Mouse (Mus musculus): ENCODE data around the gene Slc7a14.

The Slc7a14 gene

DNA sequence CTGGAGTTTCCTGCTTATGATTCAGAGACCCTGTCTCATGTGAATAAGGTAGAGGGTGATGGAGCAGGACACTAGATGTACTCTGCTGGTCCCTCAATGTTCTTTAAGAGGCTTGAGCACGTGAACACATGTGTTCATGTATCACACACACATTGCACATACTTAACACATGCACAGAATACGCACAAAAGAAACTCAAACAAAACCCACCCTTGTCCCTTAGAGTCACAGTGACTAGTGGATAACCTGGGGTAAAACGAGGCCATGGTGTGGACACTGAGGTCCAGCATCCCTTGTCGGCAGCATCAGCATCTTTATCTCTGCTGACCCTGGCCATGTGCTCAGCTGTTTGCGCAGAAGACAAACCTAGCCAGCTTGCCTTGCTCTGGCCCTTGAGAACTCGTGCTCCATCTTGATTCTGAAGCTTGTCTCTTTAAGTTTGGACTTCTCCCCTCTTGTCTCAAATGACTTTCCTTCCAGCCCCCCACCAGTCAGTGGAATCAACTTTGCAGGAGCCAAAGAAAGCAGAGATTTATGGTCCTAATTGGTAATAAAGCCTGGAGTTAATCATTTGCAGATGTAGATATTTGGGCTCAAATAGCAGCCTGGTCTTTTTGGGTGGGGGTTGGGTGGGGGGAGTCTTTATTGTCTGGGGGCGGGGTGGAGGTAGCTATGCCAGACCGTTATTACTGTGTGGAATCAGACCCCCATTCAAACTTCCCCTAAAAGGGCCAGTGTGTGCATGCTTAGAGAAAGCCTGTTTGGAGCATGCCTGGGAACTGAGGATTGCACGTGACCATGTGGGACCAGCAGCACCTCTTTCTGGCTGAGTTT, 97.8 kb downstream of the Slc7a14 start:
- no peak for DNase-seq (ENCODE audit: low read depth in 2 of 2, low spot score in 2 of 2)

DNA sequence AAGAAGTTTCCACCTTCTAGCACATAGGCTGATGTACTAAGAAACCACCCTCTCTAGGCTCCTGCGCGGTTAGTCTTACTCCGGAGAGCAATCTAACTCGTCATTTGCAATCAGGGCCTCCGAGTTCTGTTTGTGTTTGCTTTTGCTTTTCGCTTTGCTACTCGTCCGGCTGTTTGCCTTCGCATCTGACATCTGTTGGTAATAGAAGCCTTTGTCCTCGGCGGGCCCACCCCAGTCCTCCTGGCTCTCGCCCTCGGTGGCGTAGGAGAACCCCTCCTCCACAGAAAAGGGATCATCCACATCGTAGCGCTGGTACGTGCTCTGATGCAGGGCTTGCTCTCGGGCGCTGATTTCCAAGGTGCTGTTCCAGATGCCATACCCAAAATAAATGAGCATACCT, 101.2 kb downstream of the Slc7a14 start:
- no peak for DNase-seq (ENCODE audit: low read depth in 2 of 2, low spot score in 2 of 2)

DNA sequence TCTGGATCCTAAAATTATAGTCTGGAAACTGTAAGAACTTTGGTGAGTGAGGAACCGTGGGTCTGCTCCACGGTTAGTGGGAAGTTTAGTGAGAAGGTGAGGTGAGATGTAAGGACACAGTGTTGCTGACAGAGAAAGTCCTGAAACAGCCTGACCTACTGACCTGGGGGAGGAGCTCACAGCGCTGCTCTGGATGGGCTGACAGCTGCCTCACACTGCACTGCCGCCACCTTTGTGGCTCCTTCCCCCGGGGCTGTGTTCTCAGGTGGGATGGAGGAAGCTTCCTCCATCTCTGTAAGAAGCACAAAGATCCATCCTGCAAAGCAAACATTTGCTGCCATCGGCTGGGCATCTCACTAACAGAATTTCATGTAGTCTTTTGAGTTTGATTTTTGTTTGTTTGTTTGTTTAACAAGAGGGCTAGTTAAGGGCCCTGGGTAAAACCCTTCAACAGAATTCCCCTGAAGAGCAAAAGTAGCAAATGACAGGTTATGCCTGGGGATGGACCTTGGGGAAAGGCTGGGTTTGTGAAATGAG, 101.7 kb downstream of the Slc7a14 start:
- DNase-seq (ENCODE audit: low read depth in 2 of 2, low spot score in 2 of 2): no peak

DNA sequence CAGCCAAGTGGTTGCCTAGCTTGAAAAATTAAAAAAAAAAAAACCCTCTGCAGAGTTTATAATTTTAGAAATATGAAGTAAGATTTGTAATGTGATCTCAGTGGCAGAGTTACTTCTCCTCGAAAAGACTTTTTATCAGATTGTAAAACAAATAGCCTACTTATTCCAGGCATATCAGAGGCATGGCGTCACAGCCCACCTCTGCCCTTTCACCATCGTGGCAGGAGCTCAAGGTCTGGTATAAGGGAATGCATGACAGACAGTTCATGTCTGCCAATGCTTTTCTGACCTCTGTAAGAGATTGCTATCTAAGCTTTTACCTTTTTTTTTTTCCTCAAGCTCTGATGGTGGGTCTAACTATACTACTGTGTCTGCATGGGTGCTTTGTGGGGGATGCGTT, 102.1 kb downstream of the Slc7a14 start:
- no peak for DNase-seq (ENCODE audit: low read depth in 2 of 2, low spot score in 2 of 2)

DNA sequence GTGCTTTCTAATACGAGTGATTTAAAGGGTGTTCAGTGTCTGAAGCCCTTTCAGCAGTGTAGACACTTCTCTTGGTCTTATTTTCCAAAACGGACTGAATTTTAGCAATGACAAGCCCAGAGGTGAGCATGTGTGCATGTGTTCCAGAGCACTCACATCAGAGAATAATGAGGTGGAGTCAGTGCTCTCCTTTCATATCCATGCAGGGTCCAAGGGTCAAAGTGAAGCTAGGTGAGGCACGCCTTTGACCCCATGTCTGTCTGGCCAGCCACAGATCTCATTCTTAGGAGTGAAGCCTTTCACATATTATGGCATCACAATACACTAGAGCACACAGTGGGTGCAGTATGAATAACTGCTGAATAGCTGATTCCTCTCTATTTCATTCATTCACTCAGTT, 105.0 kb downstream of the Slc7a14 start:
- DNase-seq (ENCODE audit: low read depth in 2 of 2, low spot score in 2 of 2): no peak

DNA sequence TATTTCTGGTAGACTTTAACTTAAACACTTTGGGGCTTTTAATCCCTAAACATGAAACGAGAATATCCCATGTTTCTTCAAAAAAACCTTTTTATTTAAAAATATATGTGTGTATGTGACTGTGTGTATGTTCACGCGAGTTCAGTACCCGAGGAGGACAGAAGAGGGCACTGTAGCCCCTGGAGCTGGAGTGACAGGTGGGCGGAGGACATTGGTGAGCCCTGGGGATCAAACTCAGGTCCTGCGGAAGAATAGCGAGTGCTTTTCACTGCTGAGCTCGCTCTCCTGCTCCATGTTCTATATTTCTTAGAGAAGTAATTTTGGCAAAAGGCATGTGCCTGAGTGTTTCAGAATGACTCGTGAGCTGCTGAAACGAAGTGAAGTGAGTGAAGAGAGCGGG, 106.2 kb downstream of the Slc7a14 start:
- no peak for DNase-seq (ENCODE audit: low read depth in 2 of 2, low spot score in 2 of 2)

DNA sequence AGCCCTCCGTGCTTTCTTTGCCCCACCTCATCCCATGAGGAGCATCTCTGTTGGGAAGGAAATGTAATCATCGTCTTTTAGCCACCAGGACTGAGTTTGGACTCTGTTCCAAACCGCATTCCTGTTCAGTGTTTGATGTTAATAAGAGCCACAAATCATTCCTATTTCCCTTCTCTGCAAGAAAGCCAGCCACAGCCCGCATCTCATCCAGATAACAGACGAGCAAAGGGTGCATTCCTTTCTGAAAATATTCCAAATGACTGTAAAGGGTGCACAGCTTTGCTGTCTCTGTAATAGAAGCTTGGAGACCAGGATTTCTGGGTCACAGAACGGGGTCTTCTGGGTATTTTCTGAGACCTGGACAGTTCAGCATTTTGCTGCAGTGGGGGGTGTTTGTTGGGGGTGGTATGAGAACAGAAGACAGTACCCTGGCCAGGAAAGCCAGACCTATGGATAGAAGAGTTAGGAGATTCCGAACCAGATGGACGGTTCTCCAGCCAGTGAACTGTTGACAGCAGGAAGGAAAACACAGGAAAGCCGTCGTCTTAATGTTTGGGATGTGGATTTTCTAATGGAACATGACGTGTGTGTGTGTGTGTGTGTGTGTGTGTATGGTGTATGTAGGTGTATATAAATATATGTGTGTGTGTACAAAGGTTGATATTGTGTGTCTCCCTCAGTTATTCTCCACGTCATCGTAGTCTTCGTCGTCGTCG, 110.9 kb downstream of the Slc7a14 start:
- DNase-seq (ENCODE audit: low read depth in 2 of 2, low spot score in 2 of 2): no peak

DNA sequence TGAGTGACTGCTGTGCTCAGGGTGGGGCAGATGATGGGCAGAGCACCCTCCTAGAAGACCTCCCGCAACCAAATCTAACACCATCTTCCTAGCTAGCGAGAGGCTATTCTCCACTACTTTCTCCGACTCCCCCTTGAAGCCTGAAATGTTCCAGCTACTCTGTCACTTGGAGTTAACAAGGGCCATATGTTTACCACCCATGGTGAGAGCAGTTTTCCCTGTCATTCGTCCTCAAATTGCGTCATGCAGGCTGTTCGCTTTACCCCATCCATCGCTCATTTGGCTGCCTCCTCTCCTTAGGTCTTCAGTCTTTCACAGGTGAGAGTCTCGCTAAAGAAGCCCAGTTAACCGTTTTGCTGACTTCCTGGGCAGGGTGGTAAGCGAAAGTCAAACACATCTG, 118.8 kb downstream of the Slc7a14 start:
- DNase-seq (ENCODE audit: low read depth in 2 of 2, low spot score in 2 of 2): no peak

DNA sequence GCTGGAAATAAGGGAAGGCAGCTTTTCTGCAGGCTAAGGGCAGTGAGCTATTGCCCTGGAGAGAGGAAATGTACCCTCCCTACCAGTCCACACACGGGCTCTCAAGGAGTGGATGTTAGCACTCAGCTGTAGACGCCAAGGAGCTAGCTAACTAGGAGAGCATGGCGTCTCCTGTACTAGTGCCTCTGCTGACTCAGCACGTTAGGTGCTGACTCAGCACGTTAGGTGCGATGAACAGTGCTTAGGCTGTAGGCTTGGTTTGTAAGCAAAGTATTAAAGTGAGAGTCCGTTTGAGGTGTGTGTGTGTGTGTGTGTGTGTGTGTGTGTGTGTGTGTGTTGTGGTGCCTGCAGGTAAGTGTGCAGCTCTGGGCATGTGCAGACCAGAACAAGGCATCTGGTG, 119.8 kb downstream of the Slc7a14 start:
- no peak for DNase-seq (ENCODE audit: low read depth in 2 of 2, low spot score in 2 of 2)

DNA sequence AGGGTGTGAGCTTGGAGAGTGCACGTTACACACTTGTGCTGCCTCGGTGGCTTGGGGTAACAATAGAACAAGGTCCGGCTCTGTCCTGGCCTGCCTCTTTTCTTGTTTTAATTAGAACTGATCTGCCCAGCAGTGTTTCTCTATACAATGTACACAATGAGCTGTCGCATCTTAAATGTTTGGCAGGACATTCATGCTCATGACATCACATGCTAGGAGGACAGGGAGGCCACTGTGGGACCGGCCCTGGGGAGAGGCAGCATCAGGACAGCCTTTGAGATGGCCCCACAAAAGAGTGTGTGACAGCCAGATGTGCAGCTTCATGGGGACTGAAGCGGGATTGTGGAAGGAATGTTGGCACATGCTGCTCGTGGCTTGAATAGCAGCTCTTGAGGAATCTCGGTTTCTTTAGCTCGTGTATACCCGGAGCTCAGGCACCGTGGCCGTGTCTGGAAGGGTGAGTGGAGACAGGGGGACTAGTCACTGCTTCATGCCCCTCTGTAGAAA, 143.8 kb downstream of the Slc7a14 start:
- DNase-seq (ENCODE audit: low read depth in 2 of 2, low spot score in 2 of 2): no peak

DNA sequence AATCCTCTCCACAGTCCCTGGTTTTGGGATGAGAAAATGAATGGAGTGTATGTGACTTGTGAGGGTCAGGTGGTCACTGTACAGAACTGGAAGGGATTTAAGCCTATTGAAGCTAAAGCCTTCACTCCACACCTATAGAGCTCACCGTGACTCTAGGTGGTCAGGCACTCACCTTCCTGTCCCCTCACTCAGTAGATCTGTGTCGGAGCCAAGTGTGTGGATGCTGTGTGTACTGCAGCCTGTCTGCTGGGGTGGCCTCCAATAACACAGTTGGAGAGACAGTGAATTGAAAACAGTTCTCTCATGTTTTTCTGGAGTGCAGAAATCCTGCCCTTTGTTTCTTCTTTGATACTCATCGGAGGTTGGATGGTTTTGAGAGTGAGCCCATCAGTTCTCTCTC, 144.4 kb downstream of the Slc7a14 start:
- no peak for DNase-seq (ENCODE audit: low read depth in 2 of 2, low spot score in 2 of 2)

DNA sequence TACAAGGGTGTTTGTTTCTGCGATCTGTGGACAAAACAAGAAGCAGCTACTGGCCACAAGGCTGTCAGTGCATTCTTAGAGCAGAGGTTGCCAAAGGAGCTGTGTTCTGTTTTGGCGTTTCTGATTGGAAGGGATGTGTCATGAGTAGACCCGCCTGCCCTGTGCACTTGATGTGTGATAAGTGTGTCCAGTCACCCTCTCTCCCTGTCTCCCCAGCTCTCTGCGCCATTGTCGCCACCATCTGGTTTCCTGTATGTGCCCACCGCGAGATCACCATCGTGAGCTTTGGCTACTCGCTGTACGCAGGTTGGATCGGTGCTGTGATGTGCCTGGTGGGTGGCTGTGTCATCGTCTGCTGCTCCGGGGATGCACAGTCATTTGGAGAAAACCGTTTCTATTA, 147.3 kb downstream of the Slc7a14 start:
- no peak for DNase-seq (ENCODE audit: low read depth in 2 of 2, low spot score in 2 of 2)

DNA sequence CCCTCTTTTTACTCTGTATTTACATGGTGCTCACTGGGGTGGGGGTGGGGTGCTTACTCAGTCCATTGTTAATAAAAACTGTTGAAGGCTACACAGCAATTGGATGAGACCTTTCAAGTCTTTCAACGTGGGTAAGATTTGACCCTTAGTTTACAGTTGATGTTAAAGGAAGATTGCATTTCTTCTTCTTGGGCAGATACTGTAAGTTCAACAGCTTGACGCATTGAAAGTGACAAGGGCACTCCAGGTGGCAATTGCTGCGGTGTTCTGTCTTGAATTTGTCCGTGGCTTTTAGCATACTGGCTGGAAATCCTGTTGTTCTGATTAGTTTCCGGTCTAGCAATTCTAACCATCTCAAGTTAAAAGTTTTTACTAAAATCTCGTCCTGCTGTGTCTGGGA, 148.8 kb downstream of the Slc7a14 start:
- no peak for DNase-seq (ENCODE audit: low read depth in 2 of 2, low spot score in 2 of 2)

DNA sequence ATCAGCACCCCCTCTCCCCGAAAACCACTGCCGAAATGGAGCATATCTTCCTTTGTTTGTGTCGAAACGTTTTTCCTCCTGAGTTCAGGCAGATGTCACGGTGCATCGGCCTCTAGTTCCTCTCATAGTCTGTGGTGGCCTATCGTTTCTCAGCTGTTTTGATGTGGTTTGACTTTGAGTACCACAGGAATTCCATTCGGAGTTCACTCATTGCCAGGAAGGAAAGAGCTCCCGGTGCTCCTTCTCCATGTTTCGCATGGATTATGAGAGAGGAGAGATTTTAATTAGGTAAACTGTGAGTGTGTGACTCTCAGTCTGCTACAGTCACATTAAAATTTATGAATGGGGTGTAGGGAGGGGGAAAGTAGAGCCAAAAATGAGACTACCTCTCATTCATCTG, 150.1 kb downstream of the Slc7a14 start:
- DNase-seq (ENCODE audit: low read depth in 2 of 2, low spot score in 2 of 2): no peak

DNA sequence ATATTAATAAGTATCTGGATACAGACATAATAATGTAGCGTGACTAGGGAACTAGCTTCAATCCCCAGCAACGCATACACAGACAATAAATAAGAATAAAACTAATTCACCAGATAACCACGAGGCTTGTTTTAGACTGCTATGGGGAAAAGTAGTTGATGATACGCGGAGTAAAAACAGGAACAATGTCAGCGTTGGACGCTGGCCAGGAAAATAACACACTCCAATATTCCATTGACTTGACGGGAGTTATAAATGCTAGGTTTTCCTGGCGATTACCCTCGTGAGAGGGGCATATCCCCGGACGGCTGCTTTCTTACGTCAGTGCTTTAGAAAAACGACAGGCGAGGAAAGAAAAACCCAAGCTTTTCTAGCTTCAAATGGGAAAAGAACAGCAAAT, 152.4 kb downstream of the Slc7a14 start:
- DNase-seq (ENCODE audit: low read depth in 2 of 2, low spot score in 2 of 2): no peak

DNA sequence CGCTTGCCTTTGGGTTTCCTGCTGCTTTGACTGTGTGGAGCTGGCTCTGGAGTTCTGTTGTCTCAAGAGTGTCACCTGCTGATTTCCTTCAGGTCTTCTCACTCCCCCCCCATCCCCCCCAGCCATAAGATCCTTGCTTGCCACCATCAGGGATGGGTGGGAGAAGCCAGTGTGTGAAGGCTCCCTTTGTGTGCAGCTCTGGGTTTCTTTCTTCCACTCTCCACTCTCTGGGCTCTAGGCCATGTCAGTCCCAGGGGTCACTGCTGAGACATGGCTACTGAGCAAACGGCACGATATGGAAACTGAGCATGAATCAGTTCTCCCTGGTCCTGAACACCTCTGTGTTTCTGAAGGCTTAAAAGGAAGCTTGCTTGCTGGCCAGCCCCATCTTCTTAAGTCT, 154.1 kb downstream of the Slc7a14 start:
- no peak for DNase-seq (ENCODE audit: low read depth in 2 of 2, low spot score in 2 of 2)
